Mouse (Mus musculus) left cerebral cortex, adult 8-10 months (tissue): ENCODE data around the gene Ccdc171. TPM values are rescaled to one million over a fixed set of nuclear protein-coding genes. Genes with fewer than 3 reads are reported as not detected.

Source experiments
- DNase-seq, 2 experiments: peaks; one replicate each; pipeline ENCODE4 v3.0.0; 2022; ENCODE audit warnings: low spot score in 2 of 2
- total RNA-seq, 4 experiments: library from RNA; stranded (reverse); gene quantifications; 2 replicates each; pipeline ENCODE4 v1.2.4; 2022

Ccdc171 gene
- total RNA-seq, 4 experiments from 2014 or later = 3.8 to 4.5 (median 3.8) TPM

DNA sequence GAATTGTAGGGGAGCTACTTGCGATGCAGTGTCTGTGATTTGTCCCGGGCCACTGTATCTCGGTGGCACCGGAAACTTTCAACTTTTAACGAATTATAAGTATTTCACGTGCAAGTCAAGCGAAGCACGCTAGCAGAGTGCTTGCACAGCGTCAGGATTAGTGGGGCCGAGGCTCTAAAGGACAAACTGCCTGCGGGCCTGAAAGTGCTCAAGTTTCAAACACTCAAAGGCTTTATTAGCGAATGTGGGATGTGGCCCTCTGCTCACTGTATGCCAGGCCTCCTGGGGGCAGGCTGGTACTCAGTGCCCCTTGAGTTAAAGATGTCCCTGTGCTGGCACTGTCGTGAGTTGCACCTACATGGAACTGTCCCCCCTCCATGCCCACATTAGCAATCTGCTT, 266.5 kb downstream of the Ccdc171 start:
- no peak for DNase-seq

DNA sequence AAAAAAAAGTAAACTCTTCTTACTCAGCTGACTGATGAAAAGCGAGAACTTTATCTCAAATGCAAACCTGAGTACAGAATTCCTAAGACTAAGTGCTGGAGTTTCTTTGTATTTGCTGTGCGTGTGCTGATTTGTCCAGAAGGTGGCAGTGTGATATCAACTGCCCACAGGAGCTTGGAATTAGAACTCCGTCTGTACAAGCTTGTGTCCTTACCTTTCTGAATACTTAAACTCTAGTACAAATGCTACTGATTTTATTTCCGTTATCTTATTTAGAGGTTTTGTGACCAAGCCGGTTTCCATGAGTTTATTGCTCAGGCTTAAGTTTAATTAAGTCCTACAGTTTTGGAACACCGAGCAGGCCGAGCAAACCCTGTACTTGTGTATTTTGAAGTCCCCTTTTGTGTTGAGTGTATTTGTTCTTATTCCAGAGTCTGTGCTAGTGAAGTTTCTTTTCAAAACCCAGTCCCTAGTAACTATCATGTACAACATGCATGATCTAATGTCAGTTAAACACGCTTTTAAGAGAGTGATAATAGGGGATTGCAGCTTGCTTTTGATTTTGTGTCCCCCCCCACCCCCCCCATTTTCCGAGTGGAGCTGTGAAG, 269.1 kb downstream of the Ccdc171 start:
- peak; percentile 8 to 24 for DNase-seq

DNA sequence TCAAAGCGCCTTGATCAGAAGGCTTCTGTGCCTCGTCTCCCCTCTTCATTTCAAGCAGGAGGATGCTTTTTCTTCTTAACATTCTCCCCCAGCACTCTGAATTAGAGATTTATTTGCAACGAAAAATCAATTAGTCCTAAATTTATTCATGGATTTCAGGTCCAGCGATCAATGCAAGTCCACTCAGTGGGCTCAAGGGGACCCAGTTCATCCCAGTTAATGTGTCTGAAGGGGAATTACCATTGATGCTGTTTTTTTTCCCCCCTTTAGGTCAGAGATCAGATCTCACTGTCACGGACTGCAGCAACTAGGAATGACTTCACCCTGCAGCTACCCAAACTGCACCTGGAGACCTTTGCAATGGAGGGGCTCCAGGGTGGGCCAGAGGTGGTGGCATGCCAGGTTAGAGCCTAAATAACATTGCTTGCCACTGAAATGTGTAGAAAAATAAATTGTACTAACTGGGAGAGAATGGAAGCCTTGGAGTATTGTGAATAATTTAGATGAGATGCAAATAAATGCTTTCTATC, 269.6 kb downstream of the Ccdc171 start:
- no peak for DNase-seq

DNA sequence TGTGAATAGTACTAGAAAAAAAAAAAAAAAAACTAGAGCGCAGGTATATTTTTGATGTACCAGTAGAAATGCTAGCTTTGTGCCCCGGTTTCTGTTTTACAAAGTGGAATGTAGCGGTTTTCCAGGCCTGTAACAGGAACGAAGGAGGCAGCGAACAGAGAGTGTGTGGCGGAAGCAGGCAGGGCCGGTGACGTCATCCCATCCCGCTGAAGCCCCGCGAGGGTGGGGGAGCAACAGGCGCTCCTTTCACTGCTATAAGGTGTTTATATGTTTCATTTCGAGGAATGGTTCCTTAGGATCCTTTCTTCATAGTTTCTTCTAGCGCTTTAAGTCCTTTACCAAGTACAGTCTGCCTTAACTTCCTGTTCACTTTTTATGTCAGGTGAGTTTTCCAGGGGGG, 272.6 kb downstream of the Ccdc171 start:
- DNase-seq = no peak

DNA sequence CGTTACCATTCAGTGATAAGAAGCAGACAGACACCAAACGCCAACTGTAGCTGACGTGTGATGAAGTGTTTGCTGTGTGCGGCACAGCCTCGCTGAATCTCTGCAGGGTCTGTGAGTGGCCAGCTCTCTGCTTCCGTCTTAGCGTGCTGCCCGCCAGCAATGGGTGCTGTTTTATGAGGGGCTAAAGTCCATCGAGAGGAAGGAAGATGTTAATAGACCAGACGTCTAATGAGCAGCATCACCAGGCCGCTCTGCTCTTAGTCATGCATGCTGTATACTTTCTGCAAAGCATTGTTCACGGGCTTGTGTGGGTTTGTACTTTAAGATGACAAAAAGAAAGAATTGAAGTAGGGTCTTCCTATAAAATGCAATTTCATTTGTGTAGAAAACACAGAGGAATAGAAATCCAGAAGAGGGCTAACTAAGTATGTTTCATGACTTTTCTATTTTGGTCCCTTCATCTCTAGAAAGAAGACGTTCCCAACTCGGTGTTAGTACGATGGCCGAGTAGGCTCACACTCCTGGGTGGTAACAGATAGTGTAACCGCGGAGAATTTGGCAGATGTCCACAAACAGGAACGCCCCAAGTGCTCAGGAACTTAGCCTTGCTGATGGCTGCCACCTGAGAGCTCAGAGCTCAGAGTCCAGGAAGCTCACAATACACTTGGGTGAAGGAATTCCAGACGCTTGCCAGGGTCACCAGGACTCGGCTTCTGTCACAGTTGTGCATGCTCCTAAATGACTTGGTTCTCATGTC, 273.5 kb downstream of the Ccdc171 start:
- DNase-seq = no peak

DNA sequence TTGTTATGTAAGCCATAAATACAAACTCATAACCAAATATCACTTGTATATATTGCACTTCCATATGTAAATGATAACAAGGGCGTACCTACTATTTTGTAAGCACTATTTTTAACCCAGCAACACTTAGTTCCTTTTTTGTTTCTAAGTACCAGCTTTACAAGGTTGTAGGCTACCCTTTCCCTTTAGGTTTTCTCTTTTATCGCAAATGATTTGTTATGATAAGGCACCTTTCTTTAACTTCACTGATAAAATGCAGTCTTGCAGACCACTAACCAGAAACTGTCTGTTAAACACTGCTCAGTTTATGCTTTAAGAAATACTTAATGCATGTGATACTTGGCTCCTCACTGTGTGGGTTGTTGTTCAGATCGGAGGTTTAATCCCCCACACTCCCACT, 275.1 kb downstream of the Ccdc171 start:
- DNase-seq = no peak

DNA sequence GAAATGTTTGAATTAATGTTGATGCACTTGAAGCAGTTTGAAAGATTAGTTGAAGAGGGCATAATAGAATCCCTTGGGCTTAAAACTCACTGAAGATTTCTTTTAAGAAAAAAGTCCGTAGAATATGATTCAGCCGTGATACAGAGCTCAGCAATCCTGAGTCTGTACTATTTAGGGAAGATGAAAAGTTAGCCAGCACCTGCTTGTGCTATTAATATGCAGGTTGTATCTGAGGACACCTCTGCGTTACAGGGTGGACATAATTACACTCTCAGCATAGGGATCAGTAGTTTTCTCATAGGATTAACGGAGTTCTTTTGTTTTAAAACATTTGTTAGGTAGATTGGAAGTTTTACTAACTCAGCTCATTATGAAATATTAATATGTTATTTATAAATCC, 291.6 kb downstream of the Ccdc171 start:
- DNase-seq = no peak

DNA sequence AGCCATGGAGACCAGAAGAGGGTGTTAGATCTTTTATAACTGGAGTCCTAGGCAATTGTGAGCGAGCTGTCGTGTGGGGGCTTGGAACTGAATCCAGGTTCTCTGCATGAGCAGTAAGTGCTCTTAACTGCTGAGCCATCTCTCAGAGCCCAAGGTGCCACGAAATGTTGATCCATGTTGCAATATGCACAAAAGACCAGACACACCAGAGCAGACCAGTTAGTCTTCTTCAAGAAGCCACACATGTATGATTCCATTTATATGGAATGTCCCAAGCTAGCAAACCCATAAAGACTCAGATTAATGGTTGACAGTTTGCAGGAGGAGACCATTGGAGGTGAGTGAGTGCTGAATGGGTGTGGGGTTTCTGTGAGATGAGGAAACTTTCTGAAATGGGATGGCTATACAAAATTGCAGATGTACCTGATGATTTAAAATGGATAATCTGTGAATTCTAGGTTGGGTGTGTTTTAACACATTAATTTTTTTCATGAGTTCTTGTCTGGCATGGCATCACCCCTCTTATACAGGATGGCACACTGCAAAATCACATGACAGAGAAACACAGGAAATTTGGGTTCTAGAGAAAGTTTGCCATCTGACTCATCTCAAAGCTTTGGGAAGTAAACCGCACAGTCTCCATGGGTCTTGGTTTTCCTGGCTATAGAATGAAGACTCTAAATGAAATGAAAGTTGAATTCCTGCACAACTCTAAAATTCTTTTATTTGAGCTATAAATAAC, 304.5 kb downstream of the Ccdc171 start:
- no peak for DNase-seq

DNA sequence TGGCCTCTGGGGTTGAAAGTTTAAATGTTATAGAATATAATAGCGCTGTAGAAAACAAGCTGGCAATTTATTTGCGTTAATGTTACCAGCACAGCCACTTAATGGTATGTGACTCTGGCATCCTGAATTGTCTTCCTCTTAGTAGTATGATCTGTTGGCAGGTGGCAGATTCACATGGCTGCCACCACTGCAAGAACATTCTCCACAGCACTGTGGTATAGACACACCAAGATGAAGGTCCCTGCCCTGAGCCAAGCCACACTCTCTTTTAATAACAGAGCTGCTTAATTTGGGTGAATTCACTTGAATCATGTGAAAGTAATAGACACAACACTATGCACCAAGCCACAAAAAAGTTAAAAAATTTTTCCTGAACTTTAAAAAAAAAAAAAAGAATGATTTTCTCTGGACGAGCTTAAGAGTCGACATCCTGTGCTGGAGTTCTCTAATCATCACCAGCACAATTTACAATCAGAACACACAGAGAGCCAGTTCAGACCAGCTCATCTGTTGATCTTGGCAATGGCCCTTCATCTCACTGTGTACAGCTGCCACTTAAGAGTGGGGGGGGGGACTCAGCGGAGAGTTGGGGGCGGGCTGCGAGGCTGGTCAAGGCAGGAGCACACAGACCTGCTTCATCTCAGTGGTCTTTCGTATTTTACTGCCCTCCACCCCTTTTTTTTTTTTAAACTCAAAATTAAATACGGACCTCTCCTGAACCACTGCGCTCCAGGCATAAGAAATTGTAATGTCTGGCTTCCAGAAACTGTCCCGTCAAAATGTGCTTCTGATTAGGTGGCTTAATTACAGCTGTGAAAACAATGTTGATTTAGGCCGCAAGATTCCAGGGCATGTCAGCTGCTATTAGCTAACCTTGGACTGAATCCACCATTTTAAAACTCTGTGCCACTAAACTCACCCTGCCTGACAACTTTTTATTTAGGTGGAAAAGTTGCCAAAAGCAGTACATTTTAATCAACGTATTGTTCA, 305.8 kb downstream of the Ccdc171 start:
- DNase-seq = no peak

DNA sequence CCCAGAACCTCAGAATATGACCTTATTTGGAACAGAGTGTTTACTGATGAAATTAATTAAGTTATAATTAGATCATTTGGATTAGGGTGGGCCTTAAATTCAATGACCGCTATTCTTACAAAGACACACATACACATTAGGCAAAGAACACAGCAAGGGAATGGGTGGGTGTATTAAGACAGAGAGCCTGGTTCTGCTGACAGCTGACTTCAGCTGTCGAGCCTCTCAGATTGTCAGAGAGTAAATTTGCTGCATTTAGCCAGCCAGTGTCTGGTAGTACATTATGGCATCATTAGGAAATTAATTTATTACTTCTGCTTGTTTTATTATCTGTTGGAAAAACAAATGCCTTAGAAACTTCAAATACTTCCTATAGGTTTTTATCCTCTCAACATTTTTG, 313.7 kb downstream of the Ccdc171 start:
- no peak for DNase-seq

DNA sequence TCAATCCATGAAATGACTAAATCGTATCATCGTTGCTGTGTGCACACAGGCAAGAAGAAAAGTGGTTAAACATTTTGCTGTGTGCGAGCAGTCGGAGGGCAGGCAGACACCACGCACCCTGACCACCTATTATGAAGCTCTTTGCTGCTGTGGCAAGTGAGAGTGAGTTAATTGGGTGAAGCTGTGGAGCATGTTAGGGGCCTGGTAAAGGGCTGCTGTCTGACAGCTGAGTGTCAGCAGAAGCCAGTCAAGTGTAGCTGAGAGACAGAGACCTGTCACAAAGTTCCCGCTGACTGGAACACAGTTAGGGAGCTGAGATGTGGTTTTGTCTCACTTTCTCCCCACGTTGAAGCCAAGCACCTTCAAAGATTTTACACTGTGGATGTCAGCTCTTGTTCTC, 321.0 kb downstream of the Ccdc171 start:
- no peak for DNase-seq

DNA sequence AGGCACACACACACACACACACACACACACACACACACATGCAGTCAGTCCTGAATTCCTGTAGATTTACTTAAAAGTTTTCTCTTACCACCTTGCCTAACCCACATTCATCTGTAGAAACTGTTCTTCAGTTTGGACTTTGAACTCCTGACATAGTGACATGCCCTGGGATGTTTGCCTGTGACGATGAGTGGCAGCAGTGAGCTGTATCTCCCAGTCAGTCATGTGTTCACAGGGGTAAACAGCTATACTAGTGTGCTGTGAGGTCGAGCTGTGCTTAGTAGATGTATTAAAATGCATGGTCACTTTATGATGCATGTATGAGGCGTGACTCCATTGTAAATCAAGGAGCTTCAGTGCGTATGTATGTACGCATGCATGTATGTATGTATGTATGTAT, 328.5 kb downstream of the Ccdc171 start:
- DNase-seq = no peak

DNA sequence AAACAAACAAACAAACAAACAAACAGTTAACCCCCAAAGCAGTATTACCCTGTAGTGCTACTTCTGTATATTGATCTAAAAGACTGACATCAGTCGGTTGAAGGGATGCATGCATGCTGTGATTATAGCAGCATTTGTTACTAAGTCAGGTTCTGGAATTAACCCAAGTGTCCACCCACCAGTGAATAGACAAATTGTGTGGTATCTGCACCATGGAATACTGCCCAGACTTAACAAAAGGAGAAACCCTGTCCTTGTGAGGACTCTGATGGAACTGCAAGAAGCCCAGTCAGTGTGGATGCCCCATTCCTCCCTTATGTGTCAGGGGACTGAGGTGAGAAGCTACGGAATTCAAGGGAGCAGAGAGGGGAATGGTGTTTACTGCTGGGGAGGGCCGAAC, 336.4 kb downstream of the Ccdc171 start:
- no peak for DNase-seq

DNA sequence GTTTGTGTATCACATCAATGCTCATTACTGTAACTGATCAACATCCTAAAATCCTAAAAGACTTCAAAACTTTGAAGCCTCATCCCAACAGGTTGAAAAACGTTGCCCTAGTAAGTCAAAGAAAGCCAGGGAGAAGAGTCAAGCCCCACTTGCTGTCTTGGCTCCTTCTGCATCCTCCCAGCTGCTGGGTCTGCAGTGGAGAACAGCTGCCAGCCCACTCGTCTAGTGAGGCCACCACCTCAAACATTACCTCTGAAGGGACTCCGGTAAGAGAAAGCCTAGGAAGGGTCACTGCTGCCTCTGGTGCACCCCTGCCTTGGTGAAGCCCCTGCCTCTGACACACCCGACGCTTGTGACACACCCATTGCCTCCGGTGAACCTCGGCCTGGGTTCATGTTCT, 336.9 kb downstream of the Ccdc171 start:
- no peak for DNase-seq

DNA sequence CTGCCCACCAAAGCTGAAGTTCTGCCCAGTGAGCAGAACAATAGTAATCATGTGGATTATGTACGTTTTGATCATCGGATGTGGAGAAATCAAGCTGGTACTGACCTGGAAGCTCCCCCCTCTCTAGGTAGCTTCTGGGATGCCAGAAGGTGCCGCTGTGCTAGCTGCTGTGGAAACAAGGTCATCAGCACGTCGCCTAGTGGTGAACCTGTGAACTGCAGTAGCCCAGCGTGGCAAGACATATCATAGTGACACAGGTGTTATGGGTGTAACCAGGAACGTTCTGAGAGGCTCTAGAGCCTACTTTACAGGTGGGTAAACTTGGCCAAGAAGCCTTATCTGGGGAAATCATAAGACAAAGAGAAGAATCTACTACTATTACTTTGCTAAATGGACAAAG, 351.3 kb downstream of the Ccdc171 start:
- DNase-seq = no peak

DNA sequence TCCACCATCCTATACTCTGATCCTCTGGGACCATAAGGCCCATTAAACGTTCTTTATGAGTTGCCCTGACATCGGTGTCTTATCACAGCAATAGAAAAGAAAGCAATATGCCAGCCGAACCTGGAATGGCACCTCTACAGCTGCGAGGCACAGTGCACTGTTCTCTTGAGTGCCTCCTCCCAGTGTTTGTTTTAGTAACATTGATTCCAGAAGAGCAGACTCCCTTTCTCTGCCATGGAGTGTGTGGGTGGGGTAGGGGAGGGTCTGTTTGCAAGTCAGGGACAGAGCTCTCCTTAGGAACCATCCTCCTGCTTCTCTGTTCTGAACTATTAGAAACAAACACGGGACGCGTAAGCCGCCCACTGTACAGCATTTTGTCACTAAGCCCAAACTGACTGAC, 352.9 kb downstream of the Ccdc171 start:
- DNase-seq = no peak

DNA sequence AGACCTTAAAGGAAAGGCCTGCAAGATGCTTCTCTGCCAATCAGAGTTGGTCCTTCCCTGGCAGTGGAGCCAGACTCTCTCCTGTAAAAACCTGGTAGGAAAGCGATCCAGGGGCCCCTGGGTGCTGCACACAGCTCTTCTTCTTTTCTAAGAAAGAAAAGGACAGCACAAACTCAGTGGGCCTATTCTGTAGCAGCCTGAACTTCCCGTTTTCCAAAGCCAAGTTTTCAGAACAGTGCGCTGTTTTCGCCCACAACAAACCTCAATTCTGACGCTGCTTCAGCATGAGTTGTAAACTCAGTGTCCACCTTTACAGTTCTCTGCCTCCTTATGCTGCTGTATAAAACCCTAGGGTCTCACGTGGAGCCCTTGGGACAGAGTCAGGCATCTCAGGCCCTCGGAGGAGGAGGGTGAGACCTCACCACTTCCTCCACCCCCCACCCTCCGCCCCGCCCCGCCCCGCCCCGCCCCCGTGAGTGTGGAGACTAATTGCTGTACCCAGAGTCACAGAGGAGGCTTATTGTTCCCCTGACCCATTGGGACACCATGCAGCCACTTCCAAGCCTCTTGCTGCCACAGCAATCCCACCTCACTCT, 363.2 kb downstream of the Ccdc171 start:
- no peak for DNase-seq

DNA sequence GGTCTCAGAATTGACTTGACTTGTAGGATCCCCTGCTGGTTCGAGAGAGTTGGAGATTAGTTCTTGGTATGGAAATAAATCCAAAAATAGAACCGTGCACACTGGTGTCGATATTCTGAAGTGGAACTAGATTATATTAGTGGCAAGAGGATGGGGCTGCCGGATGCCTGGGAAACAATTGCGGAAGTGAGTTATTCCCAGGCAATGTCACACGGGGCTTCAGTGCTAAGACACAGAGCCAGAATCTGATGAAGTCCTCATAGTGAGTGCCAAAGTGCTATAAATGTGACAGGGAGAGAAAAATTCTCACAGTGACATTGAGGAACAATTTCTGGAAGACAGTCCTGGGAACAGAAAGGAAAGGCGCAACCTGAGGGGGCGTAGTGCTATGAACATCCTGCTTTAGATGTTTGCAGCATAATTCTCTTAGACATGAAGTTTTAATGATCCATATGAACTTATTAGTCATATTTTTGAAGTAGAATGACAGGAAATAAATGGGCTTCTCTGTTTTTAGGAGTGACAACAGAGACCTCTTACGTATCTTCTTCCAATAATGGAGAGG, 376.8 kb downstream of the Ccdc171 start:
- DNase-seq = no peak
